Mouse (Mus musculus): ENCODE data around the gene Fbxo9.

DNA sequence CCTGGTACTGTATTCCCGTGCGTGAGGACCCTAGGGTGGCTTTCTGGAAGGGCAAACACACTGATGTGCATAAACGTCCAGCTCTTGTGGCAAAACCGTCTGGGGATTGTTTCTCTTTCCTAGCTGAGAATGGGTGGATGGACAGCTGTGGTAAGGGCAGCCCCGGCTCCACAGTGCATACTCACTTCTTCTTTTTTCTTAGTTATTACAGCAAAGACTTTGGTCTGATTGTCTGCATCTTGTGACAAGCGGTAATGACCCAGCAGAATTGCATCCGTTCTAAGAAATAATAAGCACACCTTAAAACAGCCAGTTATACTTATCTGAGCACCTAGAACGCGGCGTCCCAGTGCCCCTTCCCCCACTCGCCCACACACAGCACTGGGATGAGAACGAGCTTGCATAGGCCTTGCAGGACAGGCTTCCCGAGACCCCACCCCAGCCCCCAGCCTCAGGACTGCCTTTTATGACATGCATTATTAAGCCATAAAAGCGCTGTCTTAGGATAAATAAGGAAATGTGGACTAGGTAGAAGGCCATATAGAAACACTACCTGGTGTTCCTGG lies 23.1 kb downstream of the Fbxo9 start:
- TF ChIP-seq EP300 (optimal IDR thresholded peaks at IDR 0.05) (no peak), CTCF (IDR thresholded peaks at IDR 0.05; ENCODE audit: low read depth) (no peak)
